In the genomic region with DNA sequence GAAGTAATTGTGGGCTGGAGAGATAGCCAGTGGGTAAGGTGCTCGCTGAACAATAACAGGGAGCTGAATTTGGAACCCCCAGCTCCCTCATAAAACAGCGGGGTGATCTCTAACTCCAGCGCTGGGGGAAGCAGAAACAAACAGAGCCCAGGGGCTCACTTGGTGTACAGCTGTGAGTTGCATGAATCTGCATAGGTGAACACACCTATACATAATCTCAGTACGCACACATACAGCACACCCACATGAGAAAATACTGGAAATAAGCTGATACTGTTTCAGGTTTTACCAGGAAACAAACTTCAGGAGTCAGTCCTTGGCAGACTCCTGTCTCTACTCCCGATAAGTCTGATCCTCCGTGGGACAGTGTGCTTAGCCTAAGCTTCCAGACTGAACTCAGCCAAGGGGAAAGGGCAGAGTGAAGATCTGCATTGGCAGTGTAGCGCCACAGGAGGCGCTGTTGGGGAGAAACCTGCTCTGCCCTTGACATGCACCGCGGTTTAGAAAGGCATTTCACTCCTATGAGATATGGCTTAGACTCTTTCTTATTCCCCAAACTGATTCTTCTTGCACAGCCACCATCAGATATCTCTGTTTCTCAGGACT, we compare ENCODE assay signal across 10 mouse cellular contexts. TPM values are rescaled to one million over a fixed set of nuclear protein-coding genes. Genes with fewer than 3 reads are reported as not detected.
DNase-seq lines count a peak whose midpoint lies in the region; ATAC-seq and TF ChIP-seq lines count a peak whose summit lies in the region.
"Had no signal": no experiment of that assay in that cellular context is flagged by ENCODE, and none has a peak within 500 bp of the region (broad histone marks: within the 10 kb centered on the region; RNA-seq: fewer than 3 reads in every experiment).

No protein-coding gene starts in this region.

- H3K9me3 ChIP-seq in forebrain, embryonic 11.5 days (ENCODE audit: control insufficient read depth, low read length) = no peaks in the 10 kb centered on the region
- no peaks in the 10 kb centered on the region for H3K9me3 ChIP-seq in forebrain, embryonic 15.5 days
- no peaks in the 10 kb centered on the region for H3K9me3 ChIP-seq in neural tube, embryonic 12.5 days

- no peak for TF ChIP-seq POLR2A in thymus, adult 2 months (IDR thresholded peaks at IDR 0.05; ENCODE audit: control insufficient read depth, extremely low read depth, insufficient read depth, low read length, poor library complexity)

- WGBS in forebrain, embryonic 11.5 days = 29% methylated on average over 10 of the region's 10 CpGs
- 25% methylated on average over 10 of the region's 10 CpGs for WGBS in forebrain, embryonic 15.5 days
- WGBS in neural tube, embryonic 12.5 days = 28% methylated on average over 10 of the region's 10 CpGs
- WGBS in thymus, adult 2 months = 33% methylated on average over 10 of the region's 10 CpGs

- ATAC-seq in forebrain, embryonic 11.5 days (replicated peaks; ENCODE audit: low FRiP score) = peak; percentile 61
- ATAC-seq in forebrain, embryonic 15.5 days (replicated peaks) = no peak
- ATAC-seq in neural tube, embryonic 12.5 days (ENCODE audit: low FRiP score, low read depth) = peak; percentile 72; the same call in 1 of the 2 replicates

- H3K27ac ChIP-seq in forebrain, embryonic 11.5 days (ENCODE audit: low read depth, low read length) = no peak overlapping the region
- H3K27ac ChIP-seq in forebrain, embryonic 15.5 days (replicated peaks) = no peak overlapping the region
- no peak overlapping the region for H3K27ac ChIP-seq in neural tube, embryonic 12.5 days
- no peak overlapping the region for H3K27ac ChIP-seq in thymus, adult 2 months (ENCODE audit: control insufficient read depth, insufficient read depth, low read length)

- H3K4me1 ChIP-seq in forebrain, embryonic 11.5 days (replicated peaks; ENCODE audit: control insufficient read depth, insufficient read depth, low read length) = no peaks in the 10 kb centered on the region
- H3K4me1 ChIP-seq in forebrain, embryonic 15.5 days = peaks cover 8% of the 10 kb centered on the region
- H3K4me1 ChIP-seq in neural tube, embryonic 12.5 days = no peaks in the 10 kb centered on the region
- no peaks in the 10 kb centered on the region for H3K4me1 ChIP-seq in thymus, adult 2 months (replicated peaks; ENCODE audit: control insufficient read depth, insufficient read depth, low read length)

- H3K27me3 ChIP-seq in forebrain, embryonic 11.5 days (ENCODE audit: control insufficient read depth, insufficient read depth, low read length) = no peaks in the 10 kb centered on the region
- no peaks in the 10 kb centered on the region for H3K27me3 ChIP-seq in forebrain, embryonic 15.5 days
- no peaks in the 10 kb centered on the region for H3K27me3 ChIP-seq in neural tube, embryonic 12.5 days (replicated peaks)
- H3K27me3 ChIP-seq in thymus, adult 2 months (ENCODE audit: control insufficient read depth, insufficient read depth, low read length) = no peaks in the 10 kb centered on the region

- H3K4me3 ChIP-seq in forebrain, embryonic 11.5 days (ENCODE audit: low read depth, low read length) = no peak overlapping the region
- H3K4me3 ChIP-seq in forebrain, embryonic 15.5 days = no peak overlapping the region
- no peak overlapping the region for H3K4me3 ChIP-seq in neural tube, embryonic 12.5 days
- H3K4me3 ChIP-seq in thymus, adult 2 months (ENCODE audit: control insufficient read depth, insufficient read depth, low read length) = no peak overlapping the region

- H3K9ac ChIP-seq in forebrain, embryonic 11.5 days (ENCODE audit: low read length) = no peak overlapping the region
- H3K9ac ChIP-seq in forebrain, embryonic 15.5 days (replicated peaks) = no peak overlapping the region
- H3K9ac ChIP-seq in neural tube, embryonic 12.5 days = no peak overlapping the region

- no peak for TF ChIP-seq CTCF in thymus, adult 2 months (IDR thresholded peaks at IDR 0.05; ENCODE audit: borderline replicate concordance, control insufficient read depth, extremely low read depth, insufficient read depth, low read length, poor library complexity)

- no peak overlapping the region for H3K4me2 ChIP-seq in forebrain, embryonic 11.5 days (ENCODE audit: low read depth, low read length, severe bottlenecking)
- H3K4me2 ChIP-seq in forebrain, embryonic 15.5 days (replicated peaks) = no peak overlapping the region
- H3K4me2 ChIP-seq in neural tube, embryonic 12.5 days (replicated peaks) = no peak overlapping the region

- DNase-seq in forebrain, embryonic 11.5 days (ENCODE audit: low spot score) = peak; percentile 79
- DNase-seq in thymus, postnatal 4 days = peak; percentile 15
- DNase-seq in thymus, postnatal 14 days = no peak
- peak; percentile 62 for DNase-seq in kidney, postnatal 10 days
- DNase-seq in right cerebral cortex, postnatal 4 days = no peak
- no peak for DNase-seq in thymus, adult 2 months

- no peaks in the 10 kb centered on the region for H3K36me3 ChIP-seq in forebrain, embryonic 11.5 days (ENCODE audit: control insufficient read depth, insufficient read depth, low read length)
- H3K36me3 ChIP-seq in forebrain, embryonic 15.5 days = no peaks in the 10 kb centered on the region
- H3K36me3 ChIP-seq in neural tube, embryonic 12.5 days = no peaks in the 10 kb centered on the region
- no peaks in the 10 kb centered on the region for H3K36me3 ChIP-seq in thymus, adult 2 months (ENCODE audit: control insufficient read depth, insufficient read depth, low read length)
- H3K36me3 ChIP-seq: G1E had no signal

RNA-seq across cellular contexts. Expression of gene Lhx8, which starts 34.2 kb away (rescaled TPM):
- polyA plus RNA-seq in forebrain, embryonic 11.5 days (2014; fragmentation: Nextera tagmentation; extraction: Ambion mirVana) = 19.8 and 31.4 TPM in 2 replicates
- 22.6 and 25.3 TPM in 2 replicates for polyA plus RNA-seq in forebrain, embryonic 15.5 days (2015; fragmentation: Nextera tagmentation; extraction: Ambion mirVana)
- polyA plus RNA-seq in neural tube, embryonic 12.5 days (2016; fragmentation: Nextera tagmentation; extraction: Ambion mirVana) = 0.43 and 0.54 TPM in 2 replicates
- polyA plus RNA-seq in thymus, adult 2 months (2012; rRNA removed) = 0.32 and 0.57 TPM in 2 replicates
- polyA plus RNA-seq: G1E; liver, embryonic 16.5 days had no signal

Comparison
In these comparisons a context has a peak if more than half of its experiments do, and no peak if none do; other contexts are left out.
1. DNase-seq: peak in forebrain, embryonic 11.5 days (single experiment), thymus, postnatal 4 days (single experiment) and kidney, postnatal 10 days (single experiment); none in thymus, postnatal 14 days (single experiment), right cerebral cortex, postnatal 4 days (single experiment) and thymus, adult 2 months (single experiment).
2. RNA of gene Lhx8, which starts 34.2 kb away (polyA plus RNA-seq): 22.6 to 25.3 TPM in forebrain, embryonic 15.5 days and 19.8 to 31.4 TPM in forebrain, embryonic 11.5 days; 0.43 to 0.54 TPM in neural tube, embryonic 12.5 days and 0.32 to 0.57 TPM in thymus, adult 2 months; every median in the first group is over 10 times any median in the second.